ENCODE assay signal across 8 mouse cellular contexts in the genomic region with DNA sequence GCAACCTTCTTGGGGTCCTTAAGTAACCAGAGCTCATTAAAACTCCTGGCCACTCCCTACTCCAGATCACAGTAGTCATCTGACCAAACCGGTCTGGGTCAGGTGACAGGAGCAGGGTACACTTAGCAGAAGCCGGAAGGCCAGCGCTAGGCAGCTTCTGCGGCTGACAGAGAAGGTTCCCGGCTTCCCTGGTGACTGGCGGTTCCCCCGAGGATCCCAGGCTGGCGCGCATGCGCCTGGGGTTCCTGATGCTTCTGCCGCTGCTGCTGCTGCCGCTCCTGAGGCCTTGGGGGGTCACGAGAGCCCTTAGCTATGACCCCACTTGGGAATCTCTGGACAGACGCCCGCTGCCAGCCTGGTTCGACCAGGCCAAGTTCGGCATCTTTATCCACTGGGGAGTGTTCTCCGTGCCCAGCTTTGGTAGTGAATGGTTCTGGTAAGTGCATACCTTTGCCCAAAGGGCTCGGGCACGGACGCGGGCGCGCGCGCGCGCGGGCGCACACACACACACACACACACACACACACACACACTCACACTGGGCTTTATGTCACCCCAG. TPM values are rescaled to one million over a fixed set of nuclear protein-coding genes. Genes with fewer than 3 reads are reported as not detected.
DNase-seq lines count a peak whose midpoint lies in the region; ATAC-seq lines count a peak whose summit lies in the region.

No protein-coding gene starts in this region.

- H3K4me1 ChIP-seq in intestine, embryonic 14.5 days (replicated peaks; ENCODE audit: control insufficient read depth, insufficient read depth, low read length): 0 out of 2 replicates have a peak, but pooled peaks cover 5% of the 10 kb centered on the region

- peak; percentile 80 for DNase-seq in adrenal gland, adult 18-20 months (ENCODE audit: low spot score in 2 of 2)
- DNase-seq in embryo, embryonic 11 days: peak; percentile 91
- peak; percentile 80 for DNase-seq in gastrocnemius, postnatal 25 days
- DNase-seq in intestine, embryonic 14.5 days (ENCODE audit: low spot score): peak; percentile 90
- peak; percentile 86 for DNase-seq in left cerebral cortex, postnatal 14 days (ENCODE audit: low spot score in 2 of 2)
- DNase-seq in mesoderm, embryonic 11.5 days (ENCODE audit: low read depth, low spot score): peak; percentile 90
- DNase-seq in right cerebral cortex, postnatal 36 days (ENCODE audit: low spot score in 2 of 2): peak; percentile 76 to 85
- DNase-seq in yolk sac, embryonic 10.5 days (ENCODE audit: low spot score): peak; percentile 90

- 0% methylated on average over 30 of the region's 30 CpGs for WGBS in intestine, embryonic 14.5 days

- 0 out of 2 replicates have a peak, but pooled peaks cover 3% of the 10 kb centered on the region for H3K36me3 ChIP-seq in intestine, embryonic 14.5 days (ENCODE audit: control insufficient read depth, insufficient read depth, low read length)

- H3K4me3 ChIP-seq in intestine, embryonic 14.5 days (ENCODE audit: low read depth, low read length): peak overlapping the region; percentile 65

- H3K27me3 ChIP-seq in intestine, embryonic 14.5 days (replicated peaks; ENCODE audit: control insufficient read depth, insufficient read depth, low read length): no peaks in the 10 kb centered on the region

- H3K9ac ChIP-seq in intestine, embryonic 14.5 days (ENCODE audit: low read length): peak overlapping the region; percentile 58

- intact Hi-C loops in left cerebral cortex, postnatal 14 days (cut with DNase I): loop anchor here (5.0 kb wide), 1 partner anchor 484 kb away; no protein-coding TSS in a partner anchor

- H3K9me3 ChIP-seq in intestine, embryonic 14.5 days (ENCODE audit: control insufficient read depth, low read length): no peaks in the 10 kb centered on the region

- H3K4me2 ChIP-seq in intestine, embryonic 14.5 days (ENCODE audit: low read length): peak overlapping the region; percentile 84

- no peak overlapping the region for H3K27ac ChIP-seq in intestine, embryonic 14.5 days (ENCODE audit: low read depth)

- peak; percentile 97 for ATAC-seq in intestine, embryonic 14.5 days (replicated peaks; ENCODE audit: low FRiP score, low TSS enrichment, low read depth)

RNA-seq across cellular contexts. Expression of a gene that starts 1.7 kb away (rescaled TPM):
- 10 to 100 TPM; 23.4 to 25.0 TPM for total RNA-seq in adrenal gland, adult 18-20 months (2021)
- 10 to 100 TPM; 11.9 to 12.1 TPM for total RNA-seq in gastrocnemius, postnatal 25 days (2021)
- 58.3 and 62.5 TPM in 2 replicates for polyA plus RNA-seq in intestine, embryonic 14.5 days (2014; fragmentation: Nextera tagmentation; extraction: Ambion mirVana)
- 10 to 100 TPM; 36.0 to 44.8 TPM for total RNA-seq in left cerebral cortex, postnatal 14 days (2021)

RNA-seq across cellular contexts. Expression of a gene that starts 26.8 kb away (rescaled TPM):
- 10 to 100 TPM; 23.5 to 24.2 TPM for total RNA-seq in adrenal gland, adult 18-20 months (2021)
- 10 to 100 TPM; 13.3 to 15.6 TPM for total RNA-seq in gastrocnemius, postnatal 25 days (2021)
- 26.5 and 26.7 TPM in 2 replicates for polyA plus RNA-seq in intestine, embryonic 14.5 days (2014; fragmentation: Nextera tagmentation; extraction: Ambion mirVana)
- total RNA-seq in left cerebral cortex, postnatal 14 days (2021): 10 to 100 TPM; 15.9 to 18.8 TPM

RNA-seq across cellular contexts. Expression of a gene that starts 51.7 kb away (rescaled TPM):
- 1 to 10 TPM; 2.1 to 3.5 TPM for total RNA-seq in adrenal gland, adult 18-20 months (2021)
- 1 to 10 TPM; 2.3 to 2.9 TPM for total RNA-seq in gastrocnemius, postnatal 25 days (2021)
- polyA plus RNA-seq in intestine, embryonic 14.5 days (2014; fragmentation: Nextera tagmentation; extraction: Ambion mirVana): 5.8 and 6.5 TPM in 2 replicates
- 1 to 10 TPM; 7.8 to 8.0 TPM for total RNA-seq in left cerebral cortex, postnatal 14 days (2021)

RNA-seq across cellular contexts. Expression of a gene that starts 51.9 kb away (rescaled TPM):
- total RNA-seq in adrenal gland, adult 18-20 months (2021): 10 to 100 TPM; 30.0 to 40.5 TPM
- total RNA-seq in gastrocnemius, postnatal 25 days (2021): 10 to 100 TPM in 1 of 2 experiments, 1 to 10 TPM in 1; 9.8 to 11.1 TPM
- 25.1 and 25.3 TPM in 2 replicates for polyA plus RNA-seq in intestine, embryonic 14.5 days (2014; fragmentation: Nextera tagmentation; extraction: Ambion mirVana)
- total RNA-seq in left cerebral cortex, postnatal 14 days (2021): 10 to 100 TPM; 22.7 to 29.1 TPM
